Mouse (Mus musculus) forebrain, embryonic 16.5 days (tissue): ENCODE measurements at regions not wholly inside any gene's neighbourhood (a gene's known extent, or its start where the extent isn't known, plus 50 kb on each side); places are given as distances from the start of the nearest gene placed in this dataset.

Experiments
- ATAC-seq: fragments of 200-750 bp; cut with Nextera tagmentation; 2 replicates; pipeline ENCODE4 v1.8.0; 2017; ENCODE audit warnings: mild to moderate bottlenecking, moderate library complexity
- H3K27ac ChIP-seq: fragments of 300-500 bp; sonication (generic); 2 replicates; pipeline ENCODE4 v1.5.1; 2014; ENCODE audit warnings: low read length, control low read depth
- H3K27me3 ChIP-seq: fragments of 300-500 bp; sonication (generic); replicated peaks from 2 replicates; pipeline ENCODE4 v1.6.1; 2014; ENCODE audit warnings: low read length; ENCODE audit not compliant: control insufficient read depth, insufficient read depth
- H3K36me3 ChIP-seq: fragments of 300-500 bp; sonication (generic); 2 replicates; pipeline ENCODE4 v1.6.1; 2014; ENCODE audit not compliant: control insufficient read depth, insufficient read depth
- H3K4me1 ChIP-seq: fragments of 300-500 bp; sonication (generic); replicated peaks from 2 replicates; pipeline ENCODE4 v1.6.1; 2014; ENCODE audit warnings: low read length; ENCODE audit not compliant: control insufficient read depth, insufficient read depth
- H3K4me2 ChIP-seq: fragments of 300-500 bp; sonication (generic); 2 replicates; pipeline ENCODE4 v1.6.1; 2014; ENCODE audit warnings: mild to moderate bottlenecking, low read length, control low read depth
- H3K4me3 ChIP-seq: fragments of 300-500 bp; sonication (generic); replicated peaks from 2 replicates; pipeline ENCODE4 v1.5.1; 2014; ENCODE audit warnings: mild to moderate bottlenecking, low read length, control low read depth
- H3K9ac ChIP-seq: fragments of 300-500 bp; sonication (generic); replicated peaks from 2 replicates; pipeline ENCODE4 v1.6.1; 2014; ENCODE audit warnings: low read depth, low read length, control low read depth
- H3K9me3 ChIP-seq: fragments of 300-500 bp; sonication (generic); 2 replicates; pipeline ENCODE4 v1.6.1; 2016; ENCODE audit warnings: low read length; ENCODE audit not compliant: control insufficient read depth
- WGBS: fragments of 180-500 bp; shearing (Covaris S2); extraction: QIAGEN DNeasy Blood & Tissue Kit; methylation state at CpG from one replicate; pipeline ENCODE4 v1.1.7; 2014; 5-methylcytosine and 5-hydroxymethylcytosine counted together

DNA sequence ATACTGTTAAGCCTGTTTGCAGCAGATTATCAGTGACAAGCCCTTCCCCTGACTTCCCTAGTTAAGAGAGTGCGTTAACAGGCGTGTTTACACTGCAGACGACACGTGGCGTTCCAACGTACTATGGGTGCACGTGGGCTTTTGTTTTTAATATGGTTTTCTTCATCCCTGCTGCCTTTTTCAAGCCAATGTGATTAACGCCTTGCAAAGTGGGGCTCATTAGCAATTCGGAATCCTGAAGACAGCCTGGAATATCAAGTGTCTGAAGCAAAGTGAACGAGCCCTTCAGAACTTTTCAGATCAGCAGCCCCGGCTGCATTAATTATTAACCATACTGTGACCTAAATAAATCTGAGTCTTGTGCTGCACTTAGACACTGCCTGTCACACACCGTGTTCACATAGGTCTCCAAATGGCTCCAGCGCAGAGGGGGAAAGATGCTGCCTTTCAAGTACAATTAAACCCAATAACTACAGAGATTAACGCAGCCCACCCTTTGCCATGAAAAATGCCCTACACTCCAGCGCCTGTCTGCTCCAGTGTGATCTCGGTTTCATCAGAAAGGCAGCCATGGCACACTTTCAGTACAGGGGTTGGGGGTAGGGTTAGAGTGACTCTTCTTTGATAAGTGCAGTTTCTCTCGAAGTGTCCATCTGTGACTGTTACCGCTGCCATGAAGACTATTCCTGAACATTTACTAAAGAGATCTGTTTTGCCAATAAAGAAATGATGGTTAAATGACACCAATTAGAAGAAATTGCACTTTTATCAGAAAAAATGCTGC, 140.7 kb upstream of the Tcerg1l start:
- peak; percentile 59; the same call in 1 of the 2 replicates for ATAC-seq
- Histone ChIP-seq H3K9ac (no peak overlapping the region), H3K9me3 (no peaks in the 10 kb centered on the region), H3K4me2 (peak overlapping the region; percentile 26), H3K27me3 (no peaks in the 10 kb centered on the region), H3K4me1 (peaks cover 8% of the 10 kb centered on the region), H3K4me3 (no peak overlapping the region), H3K36me3 (no peaks in the 10 kb centered on the region), H3K27ac (no peak overlapping the region)
- 24% methylated on average over 18 of the region's 18 CpGs for WGBS

DNA sequence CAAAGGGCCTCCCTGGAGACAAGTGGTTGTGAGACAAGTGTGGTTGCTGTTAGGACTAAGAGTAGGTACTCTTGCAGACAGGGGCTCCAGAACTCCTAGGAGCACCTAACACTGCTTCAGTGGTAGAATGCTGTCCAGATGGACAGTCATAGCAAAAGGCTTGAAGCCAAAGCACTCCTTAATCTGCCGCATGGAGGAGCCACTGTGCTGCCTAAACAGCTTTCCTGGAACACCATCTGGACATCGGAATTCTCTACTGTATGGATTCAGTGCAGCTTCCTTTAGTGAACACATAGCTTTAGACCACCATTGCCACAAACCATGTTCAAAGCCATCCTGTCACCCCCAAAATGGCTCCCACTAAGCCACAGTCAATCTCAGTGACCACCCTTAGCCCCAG, 128.6 kb upstream of the Tcerg1l start:
- H3K36me3 ChIP-seq, result no peaks in the 10 kb centered on the region
- ATAC-seq, result no peak
- H3K27ac ChIP-seq, result no peak overlapping the region

GRCm38 (mm10) chr7:138524936-138525335, 127.4 kb upstream of the Tcerg1l start:
- no peak for ATAC-seq
- H3K36me3 ChIP-seq, result no peaks in the 10 kb centered on the region
- H3K9me3 ChIP-seq, result no peaks in the 10 kb centered on the region

More for the DNA sequence above, 128.6 kb upstream of the Tcerg1l start:
- H3K4me1 ChIP-seq, result no peaks in the 10 kb centered on the region
- H3K4me3 ChIP-seq, result no peak overlapping the region
- WGBS, result 86% methylated on average over 2 of the region's 2 CpGs
- H3K27me3 ChIP-seq, result no peaks in the 10 kb centered on the region
- no peak overlapping the region for H3K4me2 ChIP-seq
- no peaks in the 10 kb centered on the region for H3K9me3 ChIP-seq
- no peak overlapping the region for H3K9ac ChIP-seq

GRCm38 (mm10) chr7:138514171-138514570, 116.6 kb upstream of the Tcerg1l start:
- Histone ChIP-seq H3K27ac (no peak overlapping the region), H3K9ac (no peak overlapping the region), H3K4me3 (no peak overlapping the region), H3K4me1 (no peaks in the 10 kb centered on the region), H3K9me3 (no peaks in the 10 kb centered on the region), H3K36me3 (no peaks in the 10 kb centered on the region), H3K4me2 (no peak overlapping the region), H3K27me3 (no peaks in the 10 kb centered on the region)
- ATAC-seq, result no peak
- 96% methylated on average over 2 of the region's 2 CpGs for WGBS

More at GRCm38 (mm10) chr7:138524936-138525335, 127.4 kb upstream of the Tcerg1l start:
- Histone ChIP-seq H3K4me2 (no peak overlapping the region), H3K27ac (no peak overlapping the region), H3K9ac (no peak overlapping the region), H3K4me1 (no peaks in the 10 kb centered on the region), H3K4me3 (no peak overlapping the region), H3K27me3 (no peaks in the 10 kb centered on the region)
- WGBS, result 84% methylated on average over 3 of the region's 3 CpGs

DNA sequence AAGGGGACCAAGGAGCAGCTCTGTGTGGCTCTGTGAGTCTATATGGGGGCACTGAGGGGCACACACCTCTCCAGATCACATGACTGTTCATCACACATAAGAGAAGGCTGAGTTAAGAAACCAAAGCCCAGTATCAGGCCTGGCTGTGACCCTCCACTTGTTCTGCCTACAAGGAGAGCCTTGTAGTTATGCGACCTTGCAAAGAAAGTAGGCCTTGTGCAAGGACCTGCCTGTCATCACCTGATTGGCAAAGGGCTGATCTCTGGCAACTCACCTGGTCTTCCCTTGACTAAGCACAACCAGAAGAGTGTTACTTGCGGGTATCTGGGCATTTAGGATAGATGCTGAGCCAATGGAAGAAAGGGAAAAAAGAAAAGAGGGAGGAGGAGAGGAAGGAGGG, 107.7 kb upstream of the Tcerg1l start:
- Histone ChIP-seq H3K36me3 (no peaks in the 10 kb centered on the region), H3K9me3 (peaks cover 4% of the 10 kb centered on the region; the same call in 1 of the 2 replicates), H3K4me1 (peaks cover 12% of the 10 kb centered on the region), H3K27me3 (no peaks in the 10 kb centered on the region), H3K9ac (no peak overlapping the region), H3K27ac (no peak overlapping the region), H3K4me3 (no peak overlapping the region), H3K4me2 (no peak overlapping the region)
- WGBS, result 77% methylated on average over 2 of the region's 2 CpGs
- ATAC-seq, result no peak

- H3K4me3 ChIP-seq, result no peak overlapping the region
- no peak overlapping the region for H3K9ac ChIP-seq
- ATAC-seq, result no peak
- peaks cover 4% of the 10 kb centered on the region; the same call in 1 of the 2 replicates for H3K9me3 ChIP-seq
- peaks cover 12% of the 10 kb centered on the region for H3K4me1 ChIP-seq
- WGBS, result 33% methylated on average over 3 of the region's 3 CpGs
- no peak overlapping the region for H3K27ac ChIP-seq
- no peaks in the 10 kb centered on the region for H3K36me3 ChIP-seq
- H3K4me2 ChIP-seq, result no peak overlapping the region
- no peaks in the 10 kb centered on the region for H3K27me3 ChIP-seq
Observed at GRCm38 (mm10) chr7:138503986-138504385, 106.5 kb upstream of the Tcerg1l start.

- H3K4me1 ChIP-seq, result peaks cover 12% of the 10 kb centered on the region
- no peak overlapping the region for H3K4me2 ChIP-seq
- no peaks in the 10 kb centered on the region for H3K27me3 ChIP-seq
- no peak overlapping the region for H3K9ac ChIP-seq
- ATAC-seq, result no peak
- no peak overlapping the region for H3K4me3 ChIP-seq
- no peaks in the 10 kb centered on the region for H3K36me3 ChIP-seq
- 93% methylated on average over 3 of the region's 3 CpGs for WGBS
- H3K27ac ChIP-seq, result no peak overlapping the region
- peaks cover 4% of the 10 kb centered on the region; the same call in 1 of the 2 replicates for H3K9me3 ChIP-seq
Observed at GRCm38 (mm10) chr7:138503016-138503415, 105.5 kb upstream of the Tcerg1l start.

DNA sequence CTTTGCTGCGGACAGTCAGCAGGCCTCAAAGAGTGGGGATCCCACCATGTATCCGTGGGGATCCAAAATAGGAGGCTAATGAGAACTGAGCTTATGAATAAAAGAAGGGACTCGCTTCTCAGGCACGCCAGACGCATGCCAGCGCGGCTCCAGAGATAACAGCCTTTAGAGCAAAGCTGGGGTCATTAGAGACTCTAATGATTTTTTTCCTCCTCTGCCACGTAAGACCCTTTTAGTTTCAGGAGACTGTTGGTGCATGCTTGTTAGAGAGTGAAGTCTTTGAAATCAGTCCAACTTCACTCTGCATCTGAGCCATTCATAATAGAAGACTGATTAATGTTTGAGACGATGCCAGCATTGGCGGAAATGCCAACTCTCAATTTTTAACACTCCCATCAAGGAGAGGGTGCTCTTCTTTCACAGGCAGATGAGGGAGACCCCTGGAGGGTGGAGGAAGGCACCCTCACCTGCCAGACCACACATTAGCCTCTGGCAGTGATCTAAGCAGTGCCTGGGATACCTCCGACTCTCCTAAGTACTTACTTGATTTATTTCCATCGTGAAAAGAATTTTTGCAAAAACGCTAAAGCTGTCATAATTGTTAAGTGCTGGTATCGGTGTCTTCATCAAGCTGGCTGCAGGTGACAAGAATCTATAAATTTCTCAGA, 104.0 kb upstream of the Tcerg1l start:
- WGBS, result 19% methylated on average over 14 of the region's 14 CpGs
- H3K9ac ChIP-seq, result no peak overlapping the region
- peak; percentile 84 for ATAC-seq
- no peak overlapping the region for H3K4me3 ChIP-seq
- no peaks in the 10 kb centered on the region for H3K36me3 ChIP-seq
- H3K27me3 ChIP-seq, result no peaks in the 10 kb centered on the region
- no peaks in the 10 kb centered on the region for H3K9me3 ChIP-seq
- no peak overlapping the region for H3K27ac ChIP-seq
- H3K4me1 ChIP-seq, result peaks cover 12% of the 10 kb centered on the region
- H3K4me2 ChIP-seq, result peak overlapping the region; percentile 22

GRCm38 (mm10) chr7:138497771-138498170, 100.2 kb upstream of the Tcerg1l start:
- Histone ChIP-seq H3K27ac (no peak overlapping the region), H3K9me3 (no peaks in the 10 kb centered on the region), H3K4me3 (no peak overlapping the region), H3K4me1 (peaks cover 12% of the 10 kb centered on the region), H3K4me2 (no peak overlapping the region), H3K9ac (no peak overlapping the region), H3K27me3 (no peaks in the 10 kb centered on the region), H3K36me3 (no peaks in the 10 kb centered on the region)
- ATAC-seq, result no peak
- 67% methylated on average over 2 of the region's 2 CpGs for WGBS
